Mouse (Mus musculus) CH12.LX (cell line): Measurements from ENCODE around the gene 5330417C22Rik. TPM values are rescaled to one million over a fixed set of nuclear protein-coding genes. Genes with fewer than 3 reads are reported as not detected.

Experiments used
- DNase-seq: peaks from one replicate; pipeline ENCODE4 v3.0.0-alpha.2; 2013; ENCODE audit errors: extremely low read depth
- H3K27ac ChIP-seq: 2 replicates; pipeline ENCODE4 v1.5.1; 2012; ENCODE audit warnings: low read depth, mild to moderate bottlenecking, control low read depth, moderate library complexity; ENCODE audit not compliant: insufficient read depth
- H3K27me3 ChIP-seq: replicated peaks from 2 replicates; pipeline ENCODE3; 2012; ENCODE audit warnings: inconsistent platforms
- H3K36me3 ChIP-seq, 2 experiments: replicated peaks in 1 of 2; 2 replicates each; pipeline versions ENCODE3 to v1.6.1; 2012; ENCODE audit warnings: inconsistent platforms in 1 of 2, low read length in 1 of 2, mild to moderate bottlenecking in 1 of 2, mixed read lengths in 1 of 2, moderate library complexity in 1 of 2; ENCODE audit not compliant: control insufficient read depth in 1 of 2, insufficient read depth in 1 of 2
- H3K4me1 ChIP-seq, 2 experiments: 2 replicates each; pipeline ENCODE4 v1.6.1; 2012; ENCODE audit warnings: inconsistent platforms in 1 of 2, moderate library complexity in 1 of 2; ENCODE audit not compliant: insufficient read depth in 2 of 2, control insufficient read depth in 1 of 2
- H3K4me2 ChIP-seq: 2 replicates; pipeline ENCODE4 v1.6.1; 2012; ENCODE audit warnings: low read depth, mild to moderate bottlenecking, control low read depth; ENCODE audit not compliant: poor library complexity, insufficient read depth, severe bottlenecking
- H3K4me3 ChIP-seq, 3 experiments: fragments of 150-350 bp in 1 of 3; sonication (generic) in 1 of 3; replicated peaks in 1 of 3; 2 replicates each; pipeline versions ENCODE3 to v1.5.1; 2011 to 2012; ENCODE audit warnings: low read depth in 2 of 3, low read length in 2 of 3, mild to moderate bottlenecking in 2 of 3, moderate library complexity in 2 of 3, control low read depth in 1 of 3, improper control_type of control experiment in 1 of 3, inconsistent platforms in 1 of 3, mixed read lengths in 1 of 3; ENCODE audit not compliant: poor library complexity in 1 of 3
- H3K79me2 ChIP-seq: replicated peaks from 2 replicates; pipeline ENCODE4 v1.6.1; 2012; ENCODE audit warnings: mild to moderate bottlenecking, moderate library complexity; ENCODE audit not compliant: control insufficient read depth, poor library complexity, insufficient read depth, severe bottlenecking; ENCODE audit errors: extremely low read depth
- H3K9ac ChIP-seq: 2 replicates; pipeline ENCODE4 v1.6.1; 2012; ENCODE audit warnings: low read depth, mild to moderate bottlenecking, control low read depth, moderate library complexity; ENCODE audit not compliant: insufficient read depth
- H3K9me3 ChIP-seq: replicated peaks from 2 replicates; pipeline ENCODE3; 2012; ENCODE audit warnings: low read length, inconsistent platforms, mixed read lengths
- BHLHE40 ChIP-seq: IDR thresholded peaks from 2 replicates; pipeline ENCODE4 v1.6.1; 2011; ENCODE audit warnings: mild to moderate bottlenecking, low read depth, low read length, improper control_type of control experiment
- CHD1 ChIP-seq: IDR thresholded peaks from 2 replicates; pipeline ENCODE4 v1.6.1; 2012; ENCODE audit warnings: low read depth, low read length, improper control_type of control experiment, inconsistent platforms
- CHD2 ChIP-seq: IDR thresholded peaks from 2 replicates; pipeline ENCODE4 v1.6.1; 2011; ENCODE audit warnings: low read length, improper control_type of control experiment
- CTCF ChIP-seq, 2 experiments: IDR thresholded peaks in 1 of 2; conservative IDR thresholded peaks in 1 of 2; 2 replicates each; pipeline ENCODE4 v1.5.1; 2011 to 2012; ENCODE audit warnings: low read depth in 2 of 2, low read length in 2 of 2, improper control_type of control experiment in 1 of 2, inconsistent platforms in 1 of 2, mild to moderate bottlenecking in 1 of 2, moderate library complexity in 1 of 2
- E2F4 ChIP-seq: IDR thresholded peaks from 2 replicates; pipeline ENCODE4 v1.6.1; 2011; ENCODE audit warnings: low read depth, low read length, improper control_type of control experiment; ENCODE audit not compliant: insufficient replicate concordance
- EP300 ChIP-seq: IDR thresholded peaks from 2 replicates; pipeline ENCODE4 v1.6.1; 2011; ENCODE audit warnings: low read length, improper control_type of control experiment
- ETS1 ChIP-seq: conservative IDR thresholded peaks from 2 replicates; pipeline ENCODE4 v1.6.1; 2012; ENCODE audit warnings: low read depth, mild to moderate bottlenecking, inconsistent platforms, low read length, improper control_type of control experiment, moderate library complexity
- HCFC1 ChIP-seq: IDR thresholded peaks from 2 replicates; pipeline ENCODE4 v1.6.1; 2012; ENCODE audit warnings: low read depth, mild to moderate bottlenecking, inconsistent platforms, low read length, improper control_type of control experiment
- IRF4 ChIP-seq: IDR thresholded peaks from 2 replicates; pipeline ENCODE4 v1.6.1; 2014; ENCODE audit warnings: low read depth, mild to moderate bottlenecking, inconsistent platforms, low read length, improper control_type of control experiment
- JUN ChIP-seq: IDR thresholded peaks from 2 replicates; pipeline ENCODE4 v1.6.1; 2011; ENCODE audit warnings: low read depth, mild to moderate bottlenecking, low read length, improper control_type of control experiment, moderate library complexity; ENCODE audit not compliant: insufficient read depth
- JUND ChIP-seq: conservative IDR thresholded peaks from 2 replicates; pipeline ENCODE4 v1.6.1; 2011; ENCODE audit warnings: low read depth, low read length, improper control_type of control experiment
- MEF2A ChIP-seq: IDR thresholded peaks from 2 replicates; pipeline ENCODE4 v1.6.1; 2014; ENCODE audit warnings: low read depth, mild to moderate bottlenecking, inconsistent platforms, low read length, improper control_type of control experiment, borderline replicate concordance
- MXI1 ChIP-seq: IDR thresholded peaks from 2 replicates; pipeline ENCODE4 v1.6.1; 2011; ENCODE audit warnings: mild to moderate bottlenecking, low read depth, low read length, improper control_type of control experiment
- NRF1 ChIP-seq: IDR thresholded peaks from 2 replicates; pipeline ENCODE4 v1.6.1; 2014; ENCODE audit warnings: low read depth, mild to moderate bottlenecking, inconsistent platforms, low read length, improper control_type of control experiment, moderate library complexity
- PAX5 ChIP-seq: IDR thresholded peaks from 2 replicates; pipeline ENCODE4 v1.6.1; 2012; ENCODE audit warnings: low read length, inconsistent platforms, mixed read lengths
- POLR2A ChIP-seq: IDR thresholded peaks from 2 replicates; pipeline ENCODE4 v1.6.1; 2011; ENCODE audit warnings: low read depth, mild to moderate bottlenecking, improper control_type of control experiment, low read length
- RAD21 ChIP-seq: IDR thresholded peaks from 2 replicates; pipeline ENCODE4 v1.6.1; 2011; ENCODE audit warnings: low read depth, mild to moderate bottlenecking, low read length, improper control_type of control experiment, moderate library complexity
- RCOR1 ChIP-seq: conservative IDR thresholded peaks from 2 replicates; pipeline ENCODE4 v1.6.1; 2012; ENCODE audit warnings: low read depth, mild to moderate bottlenecking, inconsistent platforms, low read length, improper control_type of control experiment
- TBP ChIP-seq: conservative IDR thresholded peaks from 2 replicates; pipeline ENCODE4 v1.6.1; 2011; ENCODE audit warnings: low read depth, low read length, improper control_type of control experiment
- TCF12 ChIP-seq: IDR thresholded peaks from 2 replicates; pipeline ENCODE4 v1.6.1; 2014; ENCODE audit warnings: low read depth, mild to moderate bottlenecking, inconsistent platforms, low read length, improper control_type of control experiment
- USF1 ChIP-seq: IDR thresholded peaks from 2 replicates; pipeline ENCODE4 v1.6.1; 2014; ENCODE audit warnings: low read depth, mild to moderate bottlenecking, inconsistent platforms, low read length, improper control_type of control experiment
- ZC3H11A ChIP-seq: IDR thresholded peaks from 2 replicates; pipeline ENCODE4 v1.6.1; 2012; ENCODE audit warnings: low read depth, mild to moderate bottlenecking, inconsistent platforms, low read length, improper control_type of control experiment
- ZKSCAN1 ChIP-seq: IDR thresholded peaks from 2 replicates; pipeline ENCODE4 v1.6.1; 2012; ENCODE audit warnings: low read depth, inconsistent platforms, low read length, improper control_type of control experiment, borderline replicate concordance
- ZMIZ1 ChIP-seq: IDR thresholded peaks from 2 replicates; pipeline ENCODE4 v1.6.1; 2012; ENCODE audit warnings: low read depth, mild to moderate bottlenecking, inconsistent platforms, low read length, improper control_type of control experiment
- dilution Hi-C: fragments of 300-500 bp; cut with MboI; formaldehyde crosslinking; loops from 2 replicates; pipeline ENCODE4 v1.14.3; 2020; ENCODE audit warnings: low sequenced_read_pairs; ENCODE audit not compliant: extremely low pct_unique_long_range_greater_than_20kb, extremely low pct_ligation_motif_present
- in situ Hi-C: fragments of 300-500 bp; cut with MboI; formaldehyde crosslinking; loops from 3 replicates; pipeline ENCODE4 v1.14.3; 2019; ENCODE audit warnings: low sequenced_read_pairs, low pct_ligation_motif_present, low pct_unique_long_range_greater_than_20kb, mixed read lengths
- polyA plus RNA-seq: library from polyadenylated mRNA; unstranded; fragments of >175 nt; gene quantifications from 2 replicates; pipeline ENCODE4 v1.2.1, GENCODE M21; 2012; ENCODE audit warnings: low read depth; ENCODE audit not compliant: insufficient read length
- total RNA-seq, 2 experiments: library from RNA; depleted of rRNA; stranded (reverse); fragments of 300-350 nt in 1 of 2; fragments of >200 nt in 1 of 2; gene quantifications; 2 replicates each; pipeline ENCODE4 v1.2.3; 2012 to 2014

Gene 5330417C22Rik
- total and polyA plus RNA-seq, 3 experiments = 0.05 to 0.27 (median 0.17) TPM

GRCm38 (mm10) chr3:108533114-108533885 lies 3.0 kb downstream of the 5330417C22Rik start:
- in situ Hi-C loops (no loop called here), dilution Hi-C loops (no loop called here)
- Histone ChIP-seq H3K4me2 (no peak overlapping the region), H3K36me3 (no peaks in the 10 kb centered on the region), H3K4me3 (no peak overlapping the region), H3K9ac (no peak overlapping the region), H3K27me3 (peaks cover 55% of the 10 kb centered on the region), H3K79me2 (no peaks in the 10 kb centered on the region), H3K9me3 (peaks cover 6% of the 10 kb centered on the region), H3K27ac (no peak overlapping the region), H3K4me1 (peaks cover 0 to 15% of the 10 kb centered on the region in 2 experiments; a peak in 2 of 4 replicates)
- TF ChIP-seq EP300 = no peak
- no peak for TF ChIP-seq USF1
- TF ChIP-seq MEF2A = no peak
- no peak for TF ChIP-seq JUN
- no peak for TF ChIP-seq JUND
- no peak for TF ChIP-seq POLR2A
- no peak for TF ChIP-seq NRF1
- no peak for TF ChIP-seq PAX5
- TF ChIP-seq BHLHE40 = no peak
- no peak for TF ChIP-seq CTCF (conservative IDR thresholded peaks at IDR 0.05 in 1 of 2, IDR thresholded peaks at IDR 0.05 in 1 of 2; ENCODE audit: low read depth in 2 of 2, low read length in 2 of 2)
- TF ChIP-seq CHD2 = no peak
- no peak for TF ChIP-seq ZC3H11A
- TF ChIP-seq IRF4 = no peak
- no peak for TF ChIP-seq E2F4
- no peak for TF ChIP-seq CHD1
- DNase-seq = no peak

GRCm38 (mm10) chr3:108528489-108528888 lies 7.8 kb downstream of the 5330417C22Rik start:
- Histone ChIP-seq H3K4me2 (no peak overlapping the region), H3K4me3 (no peak overlapping the region), H3K27ac (no peak overlapping the region), H3K9ac (no peak overlapping the region), H3K36me3 (no peaks in the 10 kb centered on the region), H3K27me3 (peaks cover 25% of the 10 kb centered on the region), H3K9me3 (peaks cover 8% of the 10 kb centered on the region), H3K79me2 (no peaks in the 10 kb centered on the region), H3K4me1 (peaks cover 0 to 1% of the 10 kb centered on the region in 2 experiments; a peak in 1 of 4 replicates)
- dilution Hi-C loops (no loop called here), in situ Hi-C loops (no loop called here)
- TF ChIP-seq IRF4 = no peak
- TF ChIP-seq ZKSCAN1 = no peak
- TF ChIP-seq POLR2A = no peak
- TF ChIP-seq TCF12 = no peak
- no peak for TF ChIP-seq ETS1
- no peak for TF ChIP-seq USF1
- TF ChIP-seq ZC3H11A = no peak
- TF ChIP-seq TBP = no peak
- TF ChIP-seq MXI1 = no peak
- no peak for TF ChIP-seq CHD2
- no peak for TF ChIP-seq RCOR1
- TF ChIP-seq JUND = no peak
- no peak for TF ChIP-seq ZMIZ1
- no peak for TF ChIP-seq HCFC1
- no peak for TF ChIP-seq RAD21
- no peak for DNase-seq
